Mouse (Mus musculus) CD4-positive, CD25-positive, alpha-beta regulatory T cell (primary cell): ENCODE results near the gene Olfr1018. TPM values are rescaled to one million over a fixed set of nuclear protein-coding genes. Genes with fewer than 3 reads are reported as not detected.

Experiments
- polyA plus RNA-seq: library from polyadenylated mRNA; unstranded; fragments of 100-300 nt; shearing (Covaris generic); gene quantifications from one replicate; pipeline ENCODE4 v1.2.1, GENCODE M21; 2017

Gene Olfr1018
- not detected for polyA plus RNA-seq

DNA sequence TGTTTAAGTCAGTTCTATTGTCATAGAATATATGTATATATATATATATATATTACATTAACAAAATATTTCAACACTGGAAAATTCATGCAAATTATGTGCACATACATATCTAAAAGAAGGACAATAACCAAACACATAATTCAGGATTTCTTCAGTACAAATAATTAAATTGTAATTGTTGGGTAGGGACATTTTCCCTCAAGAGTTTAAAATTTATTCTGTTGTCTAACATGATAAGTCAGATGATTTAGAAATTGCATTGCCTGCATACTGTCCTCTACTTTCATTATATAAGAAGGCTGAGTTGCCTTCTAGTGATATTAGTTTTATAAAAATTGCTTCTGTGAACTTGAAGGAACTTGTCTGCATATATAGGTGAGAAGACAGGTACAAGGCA lies at the start of gene Olfr1018:
Gene Olfr1018, plus strand, starts transcription at position 301 of the 400 bp plus-strand sequence.

DNA sequence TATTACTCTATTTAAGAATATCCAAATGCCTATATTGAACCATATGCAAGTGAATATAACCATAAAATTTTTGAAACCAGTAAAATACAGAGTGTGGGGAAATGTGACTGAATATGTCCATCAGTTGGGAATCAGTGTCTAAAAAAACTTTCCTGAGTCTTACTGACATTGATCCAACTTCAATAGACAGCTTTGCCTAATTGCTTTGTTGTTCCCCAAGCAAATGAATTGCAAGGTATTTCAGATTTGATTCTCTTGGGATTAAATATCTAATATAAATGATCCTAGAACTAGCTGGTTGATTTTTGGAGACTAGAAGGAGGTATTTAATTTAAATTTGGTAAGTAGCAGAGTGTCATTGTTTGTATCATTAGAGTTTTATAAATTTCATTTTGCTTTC lies 45.9 kb upstream of the Olfr1018 start, which contains the start of gene Olfr1014:
Gene Olfr1014, plus strand, starts transcription at position 301 of the 400 bp plus-strand sequence.

DNA sequence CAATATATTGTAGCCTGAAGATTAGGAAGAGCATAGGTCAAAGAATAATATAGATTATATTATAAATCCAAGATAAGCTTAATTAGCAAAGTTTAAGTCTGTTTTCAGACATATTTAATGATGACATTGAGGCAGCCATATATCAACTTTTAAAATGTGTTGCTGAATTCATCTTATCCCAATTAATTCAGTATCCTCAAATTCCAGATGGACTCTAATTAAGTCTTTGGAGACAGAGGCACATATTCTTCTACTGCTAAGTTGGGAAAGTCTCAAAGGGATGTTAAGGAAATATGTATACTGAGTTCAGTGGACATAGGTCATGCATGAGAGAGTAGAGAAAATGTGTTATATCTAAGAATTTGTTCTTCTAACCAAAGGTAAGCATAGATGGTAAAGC lies 36.6 kb upstream of the Olfr1018 start, which contains the start of gene Olfr1015:
Gene Olfr1015, plus strand, starts transcription at position 301 of the 400 bp plus-strand sequence.

DNA sequence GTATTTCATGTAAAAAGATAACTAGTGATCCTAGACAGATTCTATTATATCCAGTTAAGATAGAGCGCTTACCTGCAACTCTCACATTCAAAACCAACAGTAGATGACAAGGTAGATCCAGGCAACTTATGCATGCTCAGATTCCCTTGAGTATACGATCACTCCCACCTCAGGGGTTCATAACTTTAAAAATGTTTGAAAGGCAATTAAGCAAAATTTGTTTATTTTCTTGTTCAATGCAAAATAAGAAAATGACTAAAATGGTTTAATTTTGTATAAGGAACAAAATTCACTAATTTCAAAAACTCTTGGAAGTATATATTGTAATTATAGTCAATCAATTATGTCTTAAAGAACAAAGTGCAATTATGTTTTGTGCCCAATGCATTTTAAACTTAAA lies 15.8 kb upstream of the Olfr1018 start, which contains the start of gene Olfr1016:
Gene Olfr1016, minus strand, starts transcription at position 101 of the 400 bp plus-strand sequence.

DNA sequence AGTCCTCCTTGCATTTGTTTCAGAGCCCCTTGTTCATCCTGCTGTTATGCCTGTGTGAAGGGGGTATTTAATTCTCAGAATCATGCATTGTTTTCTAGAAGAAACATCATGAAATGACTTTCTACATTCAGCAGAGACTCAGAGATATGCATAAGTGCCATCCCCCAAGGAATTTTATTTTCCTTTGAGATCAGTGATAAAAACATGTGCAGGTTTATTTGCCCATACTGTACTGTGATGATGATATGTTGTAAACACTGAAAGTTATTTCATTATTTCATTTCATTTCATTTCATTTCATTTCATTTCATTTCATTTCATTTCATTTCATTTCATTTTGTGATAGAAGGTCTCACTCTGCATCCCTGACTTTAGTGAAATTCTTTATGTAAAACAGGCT lies 27.1 kb downstream of the Olfr1018 start, which contains the start of gene Olfr1019:
Gene Olfr1019, minus strand, starts transcription at position 101 of the 400 bp plus-strand sequence.

DNA sequence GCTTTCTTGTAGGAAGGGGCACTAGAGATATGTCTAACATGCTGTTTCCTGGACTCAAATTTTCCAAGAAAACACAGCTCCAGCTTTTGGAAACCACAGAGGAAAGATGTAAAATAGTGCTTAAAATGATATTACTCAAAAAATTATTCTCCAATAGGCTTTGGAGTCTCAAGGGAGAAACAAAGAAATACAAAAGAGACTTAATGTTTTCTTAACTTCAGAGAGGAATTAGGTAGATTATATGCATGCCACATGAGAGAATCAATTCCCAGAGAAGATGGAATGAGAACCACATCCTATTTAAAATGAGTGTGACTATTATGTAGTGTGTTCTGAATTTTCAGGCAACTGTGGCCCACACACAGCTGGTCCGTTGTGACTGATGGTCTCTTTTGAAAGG lies 28.5 kb downstream of the Olfr1018 start, which contains the start of gene Olfr1020:
Gene Olfr1020, plus strand, starts transcription at position 301 of the 400 bp plus-strand sequence.

DNA sequence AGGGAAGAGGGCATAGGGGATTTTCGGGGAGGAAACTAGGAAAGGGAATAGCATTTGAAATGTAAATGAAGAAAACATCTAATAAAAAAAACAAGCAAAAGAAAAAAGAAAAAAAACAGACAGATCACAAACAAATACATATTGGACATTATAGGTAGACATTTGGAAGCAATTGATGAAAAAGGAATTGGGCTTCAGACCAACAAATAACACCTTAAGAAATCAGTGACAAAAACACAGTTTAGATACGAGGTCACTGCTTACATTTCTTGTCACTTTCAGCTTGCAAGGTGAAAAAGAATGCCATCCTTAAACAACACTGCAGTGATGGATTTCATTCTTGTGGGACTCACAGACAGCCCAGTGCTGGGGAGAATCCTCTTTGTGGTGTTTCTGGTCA lies 50.0 kb downstream of the Olfr1018 start, which contains the start of gene Olfr1022:
Gene Olfr1022, plus strand, starts transcription at position 301 of the 400 bp plus-strand sequence.

Other genes starting within 250 kb of the Olfr1018 start
- not detected for gene Olfr996, start 239.3 kb upstream of the Olfr1018 start, polyA plus RNA-seq
- gene Olfr998, start 229.5 kb upstream of the Olfr1018 start, polyA plus RNA-seq, result not detected
- not detected for gene Olfr1000, start 206.6 kb upstream of the Olfr1018 start, polyA plus RNA-seq
- not detected for gene Olfr1002, start 167.8 kb upstream of the Olfr1018 start, polyA plus RNA-seq
- gene Olfr154, start 154.0 kb upstream of the Olfr1018 start, polyA plus RNA-seq, result not detected
- not detected for gene Olfr1006, start 139.7 kb upstream of the Olfr1018 start, polyA plus RNA-seq
- not detected for gene Olfr1008, start 129.0 kb upstream of the Olfr1018 start, polyA plus RNA-seq
- gene Olfr1009, start 103.1 kb upstream of the Olfr1018 start, polyA plus RNA-seq, result not detected
- gene Olfr1012, start 55.7 kb upstream of the Olfr1018 start, polyA plus RNA-seq, result not detected
- gene Olfr1013, start 51.4 kb upstream of the Olfr1018 start, polyA plus RNA-seq, result not detected
- gene Olfr1014, start 45.8 kb upstream of the Olfr1018 start, polyA plus RNA-seq, result 0.07 TPM
- not detected for gene Olfr1015, start 36.5 kb upstream of the Olfr1018 start, polyA plus RNA-seq
- 0.32 TPM for gene Olfr1016, start 15.9 kb upstream of the Olfr1018 start, polyA plus RNA-seq
- gene Olfr1019, start 27.0 kb downstream of the Olfr1018 start, polyA plus RNA-seq, result not detected
- not detected for gene Olfr1020, start 28.6 kb downstream of the Olfr1018 start, polyA plus RNA-seq
- gene Olfr1022, start 50.1 kb downstream of the Olfr1018 start, polyA plus RNA-seq, result not detected
- not detected for gene Olfr1023, start 67.2 kb downstream of the Olfr1018 start, polyA plus RNA-seq
- not detected for gene Olfr1024, start 86.6 kb downstream of the Olfr1018 start, polyA plus RNA-seq
- not detected for gene Olfr1025-ps1, start 96.7 kb downstream of the Olfr1018 start, polyA plus RNA-seq
- gene Olfr1026, start 103.1 kb downstream of the Olfr1018 start, polyA plus RNA-seq, result not detected
- not detected for gene Olfr1028, start 132.0 kb downstream of the Olfr1018 start, polyA plus RNA-seq
- gene Olfr1029, start 155.4 kb downstream of the Olfr1018 start, polyA plus RNA-seq, result 0.10 TPM
- gene Olfr1030, start 160.8 kb downstream of the Olfr1018 start, polyA plus RNA-seq, result 0.04 TPM
- gene Olfr1031, start 171.8 kb downstream of the Olfr1018 start, polyA plus RNA-seq, result not detected
- not detected for gene Olfr1032, start 187.1 kb downstream of the Olfr1018 start, polyA plus RNA-seq
- 3.2 TPM for gene Olfr1033, start 202.2 kb downstream of the Olfr1018 start, polyA plus RNA-seq
- gene Olfr1034, start 227.4 kb downstream of the Olfr1018 start, polyA plus RNA-seq, result not detected